Mouse (Mus musculus): ENCODE measurements at regions not wholly inside any gene's neighbourhood (a gene's known extent, or its start where the extent isn't known, plus 50 kb on each side); places are given as distances from the start of the nearest gene placed in this dataset.

- H3K27me3 ChIP-seq (ENCODE audit: control insufficient read depth in 1 of 2, insufficient read depth in 2 of 2, low read length in 2 of 2): peaks cover 7 to 11% of the 10 kb centered on the region in 2 experiments; a peak in 3 of 4 replicates
- no peak overlapping the region for H3K4me3 ChIP-seq (ENCODE audit: control insufficient read depth in 1 of 2, insufficient read depth in 1 of 2, low read depth in 2 of 2, low read length in 2 of 2)
- H3K79me2 ChIP-seq (ENCODE audit: control insufficient read depth, insufficient read depth, low read length, poor library complexity): no peaks in the 10 kb centered on the region
- no peak for DNase-seq (ENCODE audit: low read depth, low spot score)
- H3K36me3 ChIP-seq (ENCODE audit: control insufficient read depth in 1 of 2, insufficient read depth in 2 of 2, low read length in 2 of 2): no peaks in the 10 kb centered on the region
- TF ChIP-seq UBTF (IDR thresholded peaks at IDR 0.05; ENCODE audit: borderline replicate concordance, insufficient read depth, low read depth, low read length) (no peak), MYC (IDR thresholded peaks at IDR 0.05; ENCODE audit: low read depth, low read length) (no peak), E2F4 (IDR thresholded peaks at IDR 0.05; ENCODE audit: borderline replicate concordance, low read depth, low read length) (no peak), MAZ (IDR thresholded peaks at IDR 0.05; ENCODE audit: low read depth, low read length) (no peak), CHD1 (IDR thresholded peaks at IDR 0.05; ENCODE audit: low read depth, low read length) (no peak), POLR2AphosphoS2 (IDR thresholded peaks at IDR 0.05; ENCODE audit: low read length) (no peak), BHLHE40 (IDR thresholded peaks at IDR 0.05; ENCODE audit: borderline replicate concordance, low read depth, low read length) (no peak), JUND (IDR thresholded peaks at IDR 0.05; ENCODE audit: low read depth, low read length) (no peak), USF2 (IDR thresholded peaks at IDR 0.05; ENCODE audit: borderline replicate concordance in 1 of 2, insufficient read depth in 1 of 2, low read depth in 1 of 2, low read length in 2 of 2) (no peak), SIN3A (IDR thresholded peaks at IDR 0.05; ENCODE audit: low read length) (no peak), MAFK (IDR thresholded peaks at IDR 0.05; ENCODE audit: borderline replicate concordance, low read depth, low read length) (no peak), NELFE (IDR thresholded peaks at IDR 0.05; ENCODE audit: low read depth, low read length) (no peak), TBP (IDR thresholded peaks at IDR 0.05; ENCODE audit: low read depth, low read length) (no peak), NRF1 (IDR thresholded peaks at IDR 0.05; ENCODE audit: insufficient read depth, low read depth, low read length, poor library complexity, severe bottlenecking) (no peak), RAD21 (IDR thresholded peaks at IDR 0.05; ENCODE audit: low read depth, low read length) (no peak), RCOR1 (IDR thresholded peaks at IDR 0.05; ENCODE audit: low read depth, low read length) (no peak), ELF1 (IDR thresholded peaks at IDR 0.05; ENCODE audit: low read depth, low read length) (no peak), GATA1 (IDR thresholded peaks at IDR 0.05; ENCODE audit: low read depth, low read length) (no peak)
- no peaks in the 10 kb centered on the region for H3K9me3 ChIP-seq (replicated peaks; ENCODE audit: insufficient read depth, low read length)
- no peaks in the 10 kb centered on the region for H3K4me1 ChIP-seq (ENCODE audit: control insufficient read depth in 1 of 2, insufficient read depth in 2 of 2, low read length in 2 of 2)
- H3K9ac ChIP-seq (ENCODE audit: control insufficient read depth, low read depth, low read length, poor library complexity, severe bottlenecking): no peak overlapping the region
- H3K27ac ChIP-seq (ENCODE audit: control insufficient read depth, low read depth, low read length): no peak overlapping the region
Observed at GRCm38 (mm10) chr5:64461592-64461991, 305.5 kb downstream of the Tbc1d1 start.

- TF ChIP-seq TBP (IDR thresholded peaks at IDR 0.05; ENCODE audit: low read depth, low read length) (no peak), NRF1 (IDR thresholded peaks at IDR 0.05; ENCODE audit: insufficient read depth, low read depth, low read length, poor library complexity, severe bottlenecking) (no peak), SMC3 (IDR thresholded peaks at IDR 0.05; ENCODE audit: low read depth, low read length) (no peak), ZKSCAN1 (IDR thresholded peaks at IDR 0.05; ENCODE audit: low read depth, low read length) (no peak), ZC3H11A (IDR thresholded peaks at IDR 0.05; ENCODE audit: low read depth, low read length) (no peak), ELF1 (IDR thresholded peaks at IDR 0.05; ENCODE audit: low read depth, low read length) (no peak), CHD2 (IDR thresholded peaks at IDR 0.05; ENCODE audit: low read length) (no peak), JUND (IDR thresholded peaks at IDR 0.05; ENCODE audit: low read depth, low read length) (no peak), ETS1 (IDR thresholded peaks at IDR 0.05; ENCODE audit: low read depth, low read length) (no peak), TAL1 (IDR thresholded peaks at IDR 0.05; ENCODE audit: low read length) (no peak), MXI1 (IDR thresholded peaks at IDR 0.05; ENCODE audit: low read depth, low read length) (no peak), UBTF (IDR thresholded peaks at IDR 0.05; ENCODE audit: borderline replicate concordance, insufficient read depth, low read depth, low read length) (no peak), ZMIZ1 (IDR thresholded peaks at IDR 0.05; ENCODE audit: low read depth, low read length) (no peak)
- no peaks in the 10 kb centered on the region for H3K36me3 ChIP-seq (ENCODE audit: control insufficient read depth in 1 of 2, insufficient read depth in 2 of 2, low read length in 2 of 2)
- H3K27ac ChIP-seq (ENCODE audit: control insufficient read depth, low read depth, low read length): no peak overlapping the region
- no peaks in the 10 kb centered on the region for H3K9me3 ChIP-seq (replicated peaks; ENCODE audit: insufficient read depth, low read length)
- H3K4me1 ChIP-seq (ENCODE audit: control insufficient read depth in 1 of 2, insufficient read depth in 2 of 2, low read length in 2 of 2): no peaks in the 10 kb centered on the region
- DNase-seq (ENCODE audit: low read depth, low spot score): no peak
- peaks cover 7 to 11% of the 10 kb centered on the region in 2 experiments; a peak in 3 of 4 replicates for H3K27me3 ChIP-seq (ENCODE audit: control insufficient read depth in 1 of 2, insufficient read depth in 2 of 2, low read length in 2 of 2)
- no peak overlapping the region for H3K4me3 ChIP-seq (ENCODE audit: control insufficient read depth in 1 of 2, insufficient read depth in 1 of 2, low read depth in 2 of 2, low read length in 2 of 2)
- H3K79me2 ChIP-seq (ENCODE audit: control insufficient read depth, insufficient read depth, low read length, poor library complexity): no peaks in the 10 kb centered on the region
- H3K9ac ChIP-seq (ENCODE audit: control insufficient read depth, low read depth, low read length, poor library complexity, severe bottlenecking): no peak overlapping the region
Observed at GRCm38 (mm10) chr5:64462411-64462810, 306.3 kb downstream of the Tbc1d1 start.

Measured in MEL (cell line).